Mouse (Mus musculus) C2C12 (cell line): Measurements from ENCODE around the gene Obsl1.

ENCODE experiments used
- CEBPB ChIP-seq: IDR thresholded peaks from one replicate; pipeline ENCODE4 v1.6.1; 2011; ENCODE audit warnings: low read depth, mild to moderate bottlenecking, control low read depth, moderate library complexity
- CTCF ChIP-seq: IDR thresholded peaks from one replicate; pipeline ENCODE4 v1.5.1; 2011; ENCODE audit not compliant: control insufficient read depth, insufficient read depth, insufficient read length
- MAX ChIP-seq: IDR thresholded peaks from one replicate; pipeline ENCODE4 v1.6.1; 2011; ENCODE audit warnings: mild to moderate bottlenecking, control low read depth
- MYOD1 ChIP-seq: IDR thresholded peaks from one replicate; pipeline ENCODE4 v1.6.1; 2011; ENCODE audit warnings: low read depth; ENCODE audit not compliant: control insufficient read depth, insufficient read length
- USF1 ChIP-seq: IDR thresholded peaks from one replicate; pipeline ENCODE4 v1.6.1; 2011; ENCODE audit warnings: low read depth, mild to moderate bottlenecking, control low read depth, moderate library complexity

DNA sequence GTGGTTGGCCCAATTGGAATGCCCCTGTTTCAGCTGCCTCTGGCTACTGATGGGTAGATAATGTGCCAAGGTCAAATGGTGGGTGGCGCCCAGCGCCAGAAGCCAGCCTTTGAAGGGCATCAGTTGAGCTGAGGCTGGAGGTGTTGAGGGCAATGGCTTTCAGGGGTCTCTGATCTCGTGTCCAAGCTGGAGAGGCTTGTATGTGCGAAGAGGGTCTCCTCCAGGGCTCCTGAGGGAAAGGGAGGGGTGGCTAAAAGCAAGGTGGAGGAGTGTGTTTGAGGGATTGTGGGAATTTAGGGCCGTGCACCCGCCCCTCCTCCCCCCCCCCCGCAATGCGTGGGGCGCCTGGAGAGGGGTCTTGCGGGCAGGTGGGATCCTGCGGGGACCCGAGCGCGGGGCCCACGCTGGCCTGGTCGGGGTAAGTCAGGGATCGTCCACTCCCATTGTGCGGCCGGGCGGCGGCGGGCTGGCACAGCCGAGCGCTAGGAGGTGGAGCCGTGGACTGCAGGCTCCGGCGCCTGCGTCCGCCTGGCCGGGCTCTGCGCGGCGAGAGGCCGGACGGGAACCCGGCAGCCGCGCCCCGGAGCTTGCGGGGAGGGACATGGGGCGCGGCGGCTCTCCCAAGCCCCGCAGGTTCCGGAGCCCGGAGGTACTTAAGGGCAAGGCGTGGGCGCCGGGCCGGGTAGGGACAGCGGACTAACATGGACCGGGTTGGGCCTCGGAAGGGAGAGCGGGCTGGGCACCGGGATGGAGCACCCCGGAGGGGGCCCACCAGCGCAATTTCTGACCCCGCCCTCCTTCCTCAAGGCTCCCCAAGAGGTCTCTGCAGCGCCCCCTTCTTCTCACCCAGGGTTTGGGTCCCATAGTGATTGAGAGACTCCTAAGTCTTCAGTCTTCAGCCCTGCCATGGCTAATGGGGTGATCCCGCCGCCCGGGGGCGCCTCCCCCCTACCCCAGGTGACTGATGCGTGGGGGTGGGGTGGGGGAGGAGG, 40.0 kb upstream of the Obsl1 start, which contains the start of gene Slc4a3:
- TF ChIP-seq USF1, result no peak
- TF ChIP-seq CTCF, result no peak
- TF ChIP-seq MYOD1, result no peak
- no peak for TF ChIP-seq MAX
- no peak for TF ChIP-seq CEBPB
